Mouse (Mus musculus) kidney, postnatal 36 days (tissue): ENCODE measurements at regions not wholly inside any gene's neighbourhood (a gene's known extent, or its start where the extent isn't known, plus 50 kb on each side); places are given as distances from the start of the nearest gene placed in this dataset.

Source experiments
- DNase-seq, 2 experiments: peaks; one replicate each; pipeline ENCODE4 v3.0.0; 2021 to 2022; ENCODE audit warnings: mixed read lengths in 2 of 2

- peak in 1 of 2 experiments; percentile 47 for DNase-seq
Measured at GRCm38 (mm10) chrX:33416321-33416720, 103.1 kb downstream of the Btbd35f12 start.
